Mouse (Mus musculus) spleen, adult 2 months (tissue): ENCODE data around the gene Fgfr2. TPM values are rescaled to one million over a fixed set of nuclear protein-coding genes. Genes with fewer than 3 reads are reported as not detected.

Experiments
- DNase-seq, 2 experiments: peaks; one replicate each; pipeline versions ENCODE4 v3.0.0 to v3.0.0-alpha.2; 2012 to 2021; ENCODE audit warnings: low spot score in 2 of 2, low read depth in 1 of 2
- H3K27ac ChIP-seq: fragments of 200-500 bp; 2 replicates; pipeline ENCODE4 v1.5.1; 2012; ENCODE audit warnings: low read length, inconsistent platforms; ENCODE audit not compliant: insufficient read depth
- H3K27me3 ChIP-seq: fragments of 200-500 bp; 2 replicates; pipeline ENCODE4 v1.6.1; 2012; ENCODE audit warnings: mild to moderate bottlenecking, moderate library complexity, low read length, inconsistent platforms; ENCODE audit not compliant: control insufficient read depth, insufficient read depth
- H3K36me3 ChIP-seq: fragments of 200-500 bp; 2 replicates; pipeline ENCODE4 v1.6.1; 2012; ENCODE audit warnings: mild to moderate bottlenecking, low read length, inconsistent platforms; ENCODE audit not compliant: control insufficient read depth, insufficient read depth
- H3K4me1 ChIP-seq: fragments of 200-500 bp; 2 replicates; pipeline ENCODE4 v1.6.1; 2011; ENCODE audit warnings: inconsistent platforms; ENCODE audit not compliant: control insufficient read depth, insufficient read depth, insufficient read length
- H3K4me3 ChIP-seq: fragments of 200-500 bp; 2 replicates; pipeline ENCODE4 v1.5.1; 2011; ENCODE audit warnings: mild to moderate bottlenecking, inconsistent platforms; ENCODE audit not compliant: insufficient read depth, insufficient read length; ENCODE audit errors: extremely low read depth
- CTCF ChIP-seq: fragments of 200-500 bp; IDR thresholded peaks from 2 replicates; pipeline ENCODE4 v1.5.1; 2011; ENCODE audit warnings: mild to moderate bottlenecking, inconsistent platforms; ENCODE audit not compliant: insufficient read depth, insufficient read length, insufficient replicate concordance; ENCODE audit errors: extremely low read depth
- POLR2A ChIP-seq: fragments of 200-500 bp; IDR thresholded peaks from 2 replicates; pipeline ENCODE4 v1.6.1; 2011; ENCODE audit warnings: low read depth, low read length, inconsistent platforms
- WGBS: fragments of 180-500 bp; shearing (Covaris S2); methylation state at CpG from one replicate; pipeline ENCODE4 v1.1.7; 2018; 5-methylcytosine and 5-hydroxymethylcytosine counted together
- polyA plus RNA-seq: library from polyadenylated mRNA; depleted of rRNA; stranded (reverse); fragments of >200 nt; gene quantifications from 2 replicates; pipeline ENCODE4 v1.2.3, GENCODE M21; 2012

Fgfr2 gene
- polyA plus RNA-seq, 1 experiment = 1.6 TPM

DNA sequence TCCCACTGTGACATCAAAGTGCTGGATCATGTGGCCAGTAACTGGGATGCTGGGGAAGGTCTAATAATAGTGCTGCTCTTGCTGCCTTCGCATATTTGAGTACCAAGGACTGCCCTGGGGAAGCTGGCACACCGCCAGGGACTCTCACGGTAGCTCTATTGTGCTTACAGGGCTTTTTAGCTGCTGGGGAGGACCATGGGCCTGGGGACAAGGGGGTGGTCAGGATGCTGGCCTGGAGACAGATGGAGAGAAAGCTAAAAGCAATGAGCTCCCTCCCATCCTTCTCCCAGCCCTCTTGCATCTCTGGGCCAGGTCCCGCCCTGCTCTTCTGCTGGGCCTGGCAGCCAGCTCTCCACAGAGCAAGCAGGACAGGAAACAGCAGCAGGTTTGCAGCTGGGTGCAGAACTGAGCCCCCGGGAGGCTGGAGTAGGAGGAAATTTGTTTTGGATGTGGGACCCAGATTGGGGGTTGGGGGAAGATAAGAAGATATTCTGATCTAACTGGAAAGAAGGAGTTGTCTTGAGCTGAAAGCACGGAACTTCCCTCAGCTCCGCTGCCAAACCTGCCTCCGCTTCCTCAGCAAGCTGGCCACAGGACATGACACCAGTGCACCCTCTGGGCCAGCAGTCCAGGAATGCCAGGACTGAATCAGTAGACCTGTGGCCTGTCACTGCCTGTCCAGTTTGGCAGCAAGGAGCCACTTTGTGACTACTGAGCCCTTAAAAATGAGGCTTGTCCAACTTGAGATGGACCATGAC, 2803.2 kb downstream of the Fgfr2 start:
- DNase-seq = no peak
- 61% methylated on average over 8 of the region's 8 CpGs for WGBS

DNA sequence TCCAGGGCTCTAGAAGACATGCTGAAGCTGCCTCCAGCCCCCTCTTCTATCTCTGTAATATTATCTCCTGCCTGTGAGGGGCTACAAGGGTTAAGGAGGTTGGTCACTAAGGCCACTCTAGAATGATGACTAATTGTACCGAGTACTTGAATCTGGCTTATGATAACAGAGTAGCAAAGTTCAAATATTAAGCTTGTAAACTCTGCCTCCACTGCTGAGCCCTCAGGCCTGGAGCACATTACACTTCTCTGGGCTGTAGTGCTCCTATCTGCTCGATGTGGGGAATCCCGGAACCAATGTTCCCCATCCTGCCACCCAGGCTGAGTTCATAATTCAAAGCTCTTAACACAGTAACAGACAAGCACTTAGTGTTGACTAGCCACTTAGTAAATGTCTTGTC, 2806.9 kb downstream of the Fgfr2 start:
- 88% methylated on average over 3 of the region's 3 CpGs for WGBS
- H3K36me3 ChIP-seq = no peaks in the 10 kb centered on the region
- DNase-seq = no peak
- H3K4me3 ChIP-seq = no peak overlapping the region
- no peak overlapping the region for H3K27ac ChIP-seq
- H3K4me1 ChIP-seq = no peaks in the 10 kb centered on the region
- TF ChIP-seq POLR2A (no peak), CTCF (no peak)
- no peaks in the 10 kb centered on the region for H3K27me3 ChIP-seq

More for the DNA sequence above, 2803.2 kb downstream of the Fgfr2 start:
- H3K27me3 ChIP-seq = no peaks in the 10 kb centered on the region
- H3K36me3 ChIP-seq = no peaks in the 10 kb centered on the region
- TF ChIP-seq CTCF (no peak), POLR2A (no peak)
- H3K27ac ChIP-seq = no peak overlapping the region
- H3K4me1 ChIP-seq = no peaks in the 10 kb centered on the region
- no peak overlapping the region for H3K4me3 ChIP-seq

GRCm38 (mm10) chr7:130315221-130315620, 2807.9 kb downstream of the Fgfr2 start:
- no peaks in the 10 kb centered on the region for H3K27me3 ChIP-seq
- no peaks in the 10 kb centered on the region for H3K4me1 ChIP-seq
- WGBS = 65% methylated on average over 6 of the region's 6 CpGs
- H3K27ac ChIP-seq = no peak overlapping the region
- TF ChIP-seq CTCF = no peak
- TF ChIP-seq POLR2A = no peak
- no peaks in the 10 kb centered on the region for H3K36me3 ChIP-seq
- no peak overlapping the region for H3K4me3 ChIP-seq
- no peak for DNase-seq

GRCm38 (mm10) chr7:130314658-130315057, 2808.5 kb downstream of the Fgfr2 start:
- no peak overlapping the region for H3K4me3 ChIP-seq
- no peak overlapping the region for H3K27ac ChIP-seq
- WGBS = 94% methylated on average over 6 of the region's 6 CpGs
- no peaks in the 10 kb centered on the region for H3K4me1 ChIP-seq
- DNase-seq = no peak
- TF ChIP-seq CTCF (no peak), POLR2A (no peak)
- H3K36me3 ChIP-seq = no peaks in the 10 kb centered on the region
- no peaks in the 10 kb centered on the region for H3K27me3 ChIP-seq

GRCm38 (mm10) chr7:130311362-130311761, 2811.8 kb downstream of the Fgfr2 start:
- no peak for DNase-seq
- H3K27me3 ChIP-seq = no peaks in the 10 kb centered on the region
- 90% methylated on average over 4 of the region's 4 CpGs for WGBS
- no peaks in the 10 kb centered on the region for H3K4me1 ChIP-seq
- H3K27ac ChIP-seq = no peak overlapping the region
- H3K4me3 ChIP-seq = no peak overlapping the region
- TF ChIP-seq CTCF (no peak), POLR2A (no peak)
- no peaks in the 10 kb centered on the region for H3K36me3 ChIP-seq

DNA sequence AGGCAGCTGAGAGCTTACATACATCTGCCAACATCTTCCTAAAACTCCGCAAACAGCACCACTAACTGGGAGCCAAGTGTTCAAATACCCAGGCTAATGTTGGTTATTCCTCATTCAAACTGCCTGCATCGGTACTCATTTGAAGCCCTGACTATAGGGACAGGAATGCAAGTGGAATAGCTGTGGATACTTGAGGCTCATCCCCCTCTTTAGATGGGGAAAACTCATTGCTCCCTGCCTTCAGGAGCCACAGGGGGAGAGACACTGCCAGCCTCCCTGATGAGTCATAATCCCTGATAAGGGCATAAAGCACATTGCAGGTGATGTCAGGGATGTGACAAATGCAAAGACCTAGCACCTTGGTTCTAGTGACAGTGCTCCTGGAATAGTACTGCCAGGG, 2814.0 kb downstream of the Fgfr2 start:
- no peak for DNase-seq
- H3K27me3 ChIP-seq = no peaks in the 10 kb centered on the region
- no peak overlapping the region for H3K27ac ChIP-seq
- WGBS = 95% methylated on average over 2 of the region's 2 CpGs
- TF ChIP-seq POLR2A (no peak), CTCF (no peak)
- H3K4me1 ChIP-seq = no peaks in the 10 kb centered on the region
- H3K4me3 ChIP-seq = no peak overlapping the region
- H3K36me3 ChIP-seq = no peaks in the 10 kb centered on the region

DNA sequence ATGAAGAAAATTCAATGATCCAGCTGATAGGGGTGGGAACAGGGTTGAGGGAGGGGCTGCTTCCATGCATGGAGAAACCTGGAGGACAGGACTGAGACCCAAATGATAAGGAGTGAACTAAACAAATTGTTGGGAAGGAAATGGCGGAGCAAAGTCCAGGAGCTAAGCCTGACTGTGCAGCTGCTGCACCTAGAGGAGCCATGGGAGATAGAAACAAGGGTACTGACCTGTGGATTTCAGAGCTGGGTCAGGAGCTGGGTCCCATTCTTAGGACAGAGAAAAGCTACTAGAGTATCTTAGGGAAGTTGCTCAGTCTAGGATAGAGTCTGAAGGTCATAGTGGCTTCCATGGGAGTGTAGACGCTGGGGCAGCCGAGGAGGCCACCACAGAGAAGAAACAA, 2816.1 kb downstream of the Fgfr2 start:
- Histone ChIP-seq H3K27me3 (no peaks in the 10 kb centered on the region), H3K36me3 (no peaks in the 10 kb centered on the region), H3K4me3 (no peak overlapping the region), H3K27ac (no peak overlapping the region), H3K4me1 (no peaks in the 10 kb centered on the region)
- no peak for DNase-seq
- WGBS = 84% methylated on average over 3 of the region's 3 CpGs
- no peak for TF ChIP-seq POLR2A
- no peak for TF ChIP-seq CTCF
